Mouse (Mus musculus): ENCODE results near the gene Lsamp.

Lsamp gene

GRCm38 (mm10) chr16:40656871-40657270, 672.7 kb downstream of the Lsamp start:
- no peak for ATAC-seq (ENCODE audit: low TSS enrichment)

GRCm38 (mm10) chr16:40685531-40685930, 701.4 kb downstream of the Lsamp start:
- no peak for ATAC-seq (ENCODE audit: low TSS enrichment)

GRCm38 (mm10) chr16:40692292-40692691, 708.1 kb downstream of the Lsamp start:
- ATAC-seq (ENCODE audit: low TSS enrichment) = peak; percentile 77

DNA sequence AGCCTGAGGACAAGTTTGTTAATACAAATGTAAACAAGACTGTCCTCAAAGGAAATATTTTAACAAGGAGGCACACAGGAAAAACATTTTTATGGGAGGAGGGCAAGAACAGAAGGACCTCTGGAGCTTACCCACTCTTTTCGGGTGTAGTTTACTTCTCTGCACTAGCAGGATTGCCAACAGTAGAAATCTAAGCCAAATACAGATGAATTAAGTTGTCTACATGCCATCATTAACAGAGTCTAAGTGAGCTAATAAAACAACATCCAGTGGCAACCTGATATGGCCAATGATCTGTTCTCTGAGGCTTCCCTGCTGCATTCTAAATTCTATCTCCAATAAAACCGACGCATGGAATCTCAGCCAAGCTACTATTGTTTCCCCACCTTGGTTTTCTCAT, 713.1 kb downstream of the Lsamp start:
- ATAC-seq (ENCODE audit: low TSS enrichment) = no peak

DNA sequence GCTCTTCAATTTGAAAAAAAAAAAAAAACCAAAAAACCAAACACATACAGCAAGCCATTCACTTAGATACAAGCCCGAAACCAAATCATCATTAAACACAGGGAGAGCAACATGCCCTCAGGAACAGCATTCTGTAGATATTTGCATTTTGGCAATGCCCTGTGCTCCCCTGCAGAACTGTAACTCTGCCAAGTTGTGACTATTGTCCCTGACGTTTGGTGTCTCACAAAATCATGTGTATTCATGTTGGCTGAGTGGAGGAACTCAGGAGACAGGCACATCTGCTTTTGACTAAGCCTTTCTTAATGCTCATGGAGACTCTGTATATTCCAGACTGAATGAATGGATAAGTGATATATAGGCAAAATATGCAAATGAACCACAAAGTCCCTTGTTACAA, 724.4 kb downstream of the Lsamp start:
- ATAC-seq (ENCODE audit: low TSS enrichment) = no peak

- no peak for ATAC-seq (ENCODE audit: low TSS enrichment)
These were observed 725.4 kb downstream of the Lsamp start for GRCm38 (mm10) chr16:40709574-40709973.

- no peak for ATAC-seq (ENCODE audit: low TSS enrichment)
These were observed 725.9 kb downstream of the Lsamp start for GRCm38 (mm10) chr16:40710068-40710467.

- no peak for ATAC-seq (ENCODE audit: low TSS enrichment)
These were observed 726.3 kb downstream of the Lsamp start for GRCm38 (mm10) chr16:40710491-40710890.

- no peak for ATAC-seq (ENCODE audit: low TSS enrichment)
These were observed 729.6 kb downstream of the Lsamp start for GRCm38 (mm10) chr16:40713725-40714124.

DNA sequence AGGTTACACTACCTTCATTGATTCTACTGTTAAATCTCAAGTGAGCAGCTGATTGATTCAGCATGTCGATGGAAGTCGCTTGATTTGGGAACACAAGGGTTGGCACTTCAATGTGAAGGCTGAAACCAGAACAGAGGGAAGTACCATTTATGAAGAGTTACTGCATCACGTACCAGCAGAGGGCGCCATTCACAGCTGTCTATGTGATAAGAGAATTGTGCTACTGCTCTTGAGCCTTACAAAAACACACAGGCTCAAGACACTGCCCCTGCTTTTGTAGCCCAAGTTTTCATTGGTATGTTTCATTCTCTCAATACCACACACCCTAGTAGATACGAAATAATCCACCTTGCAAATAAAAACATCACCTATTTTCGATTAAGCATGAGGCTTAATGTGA, 754.9 kb downstream of the Lsamp start:
- peak; percentile 96 for ATAC-seq (ENCODE audit: low TSS enrichment)

DNA sequence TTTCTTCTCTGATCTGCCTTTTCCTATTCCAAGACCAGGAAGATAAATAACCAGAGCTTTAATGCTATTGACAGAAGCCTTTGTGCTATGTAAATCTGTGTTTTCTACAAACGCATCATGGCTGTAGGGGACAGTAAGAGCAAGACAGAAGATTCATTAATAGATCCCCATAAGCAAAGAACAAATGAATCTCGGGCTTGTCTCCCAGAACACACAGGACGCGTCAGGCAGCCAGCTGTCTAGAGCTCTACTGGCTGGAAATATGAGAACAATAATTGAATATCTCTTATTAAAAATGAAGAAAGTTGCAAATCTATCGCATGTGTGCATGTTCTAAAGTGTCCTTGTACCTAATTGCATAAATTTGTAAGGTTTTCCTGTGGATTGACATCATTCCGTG, 755.6 kb downstream of the Lsamp start:
- no peak for ATAC-seq (ENCODE audit: low TSS enrichment)

- ATAC-seq (ENCODE audit: low TSS enrichment) = no peak
These were observed 756.1 kb downstream of the Lsamp start for GRCm38 (mm10) chr16:40740273-40740672.

DNA sequence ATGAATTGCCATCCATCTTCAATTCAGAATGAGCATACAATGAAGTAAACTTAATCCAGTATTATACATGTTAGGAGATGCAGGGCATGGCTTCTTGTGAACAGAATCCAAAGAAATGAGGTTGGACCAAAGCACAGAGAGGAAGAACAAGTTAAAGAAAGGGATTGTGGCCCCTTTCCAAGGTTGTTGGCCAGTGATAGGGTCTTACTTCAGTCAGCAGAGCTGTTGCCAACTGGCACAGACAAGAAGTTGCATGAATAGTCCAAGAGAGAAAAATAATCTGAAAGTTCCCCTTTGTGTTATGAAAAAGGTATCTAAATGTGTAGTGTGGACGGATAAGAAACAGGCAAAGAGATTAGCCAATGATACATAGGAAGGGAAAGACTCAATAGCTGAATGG, 843.0 kb downstream of the Lsamp start:
- ATAC-seq (ENCODE audit: low TSS enrichment) = no peak

DNA sequence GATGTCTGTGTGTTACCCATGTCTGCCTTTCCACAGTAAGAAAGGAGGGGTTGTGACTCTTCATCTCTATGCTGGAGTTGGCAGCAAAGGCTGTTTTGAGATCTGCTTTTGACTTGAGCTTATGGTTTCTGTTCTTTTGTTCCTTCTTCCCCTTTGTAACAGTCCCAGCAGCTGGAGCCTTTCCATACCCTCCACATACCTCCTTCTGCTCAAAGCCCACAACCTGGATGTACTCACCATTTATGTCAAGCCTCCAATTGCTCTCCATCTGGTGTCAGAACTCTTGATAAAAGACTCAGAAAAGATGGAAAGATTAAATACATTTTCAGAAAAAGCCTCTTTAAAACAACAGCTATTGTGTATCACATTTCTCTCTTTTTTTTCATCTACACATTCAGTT, 847.4 kb downstream of the Lsamp start:
- no peak for ATAC-seq (ENCODE audit: low TSS enrichment)

GRCm38 (mm10) chr16:40841765-40842164, 857.6 kb downstream of the Lsamp start:
- ATAC-seq (ENCODE audit: low TSS enrichment) = no peak

GRCm38 (mm10) chr16:40866733-40867132, 882.6 kb downstream of the Lsamp start:
- peak; percentile 85 for ATAC-seq (ENCODE audit: low TSS enrichment)

GRCm38 (mm10) chr16:40878301-40878700, 894.1 kb downstream of the Lsamp start:
- 0 out of 2 replicates have a peak, but pooled peaks have one; percentile 50 for ATAC-seq (ENCODE audit: low TSS enrichment)

GRCm38 (mm10) chr16:40881942-40882341, 897.8 kb downstream of the Lsamp start:
- no peak for ATAC-seq (ENCODE audit: low TSS enrichment)

GRCm38 (mm10) chr16:40891338-40891737, 907.2 kb downstream of the Lsamp start:
- ATAC-seq (ENCODE audit: low TSS enrichment) = no peak

DNA sequence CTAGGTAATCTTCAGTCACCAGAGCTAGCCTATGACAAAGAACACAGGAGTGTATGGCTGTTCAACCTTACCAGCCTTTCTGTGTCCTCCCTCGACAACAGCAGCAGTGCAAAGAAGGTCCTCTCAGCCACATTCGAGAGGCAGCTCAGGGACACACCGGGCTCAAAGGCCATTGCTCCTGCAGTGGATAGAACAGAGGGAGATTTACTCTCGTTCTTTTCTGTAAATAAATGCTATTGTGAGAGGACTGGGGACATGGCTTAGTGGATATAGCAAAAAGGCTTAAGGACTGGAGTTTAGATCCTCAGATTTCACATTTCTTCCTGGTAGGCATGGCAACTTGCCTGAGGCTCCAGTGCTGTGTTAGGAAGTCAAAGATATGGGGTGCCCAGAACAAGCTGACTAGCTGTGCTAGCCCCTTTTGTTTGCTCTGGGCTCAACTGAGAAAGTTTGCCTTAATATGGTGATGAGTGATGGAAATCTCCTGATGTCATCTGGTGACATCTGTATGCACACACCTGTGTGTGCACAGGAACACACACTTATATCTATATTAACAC, 913.7 kb downstream of the Lsamp start:
- ATAC-seq (ENCODE audit: low TSS enrichment) = no peak

GRCm38 (mm10) chr16:40907892-40908291, 923.7 kb downstream of the Lsamp start:
- ATAC-seq (ENCODE audit: low TSS enrichment) = no peak

DNA sequence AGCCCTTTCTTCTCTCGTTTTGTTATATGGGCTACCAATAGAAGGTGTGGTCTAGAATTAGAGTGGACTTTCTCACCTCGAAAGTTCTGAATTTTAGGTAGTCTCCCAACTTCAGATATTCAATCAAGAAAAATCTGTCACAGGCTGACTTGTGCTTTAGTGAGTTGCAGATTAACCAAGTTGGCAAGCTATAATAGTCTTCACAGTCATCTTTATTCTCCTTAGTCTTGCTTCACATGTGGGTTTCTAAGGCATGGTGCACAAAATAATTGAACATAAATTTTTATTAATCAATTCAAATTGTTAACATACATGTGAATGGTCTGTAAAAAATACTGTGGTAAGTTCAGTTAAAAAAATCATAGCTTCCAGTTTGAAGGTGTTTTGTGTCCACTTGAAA, 930.0 kb downstream of the Lsamp start:
- no peak for ATAC-seq (ENCODE audit: low TSS enrichment)

DNA sequence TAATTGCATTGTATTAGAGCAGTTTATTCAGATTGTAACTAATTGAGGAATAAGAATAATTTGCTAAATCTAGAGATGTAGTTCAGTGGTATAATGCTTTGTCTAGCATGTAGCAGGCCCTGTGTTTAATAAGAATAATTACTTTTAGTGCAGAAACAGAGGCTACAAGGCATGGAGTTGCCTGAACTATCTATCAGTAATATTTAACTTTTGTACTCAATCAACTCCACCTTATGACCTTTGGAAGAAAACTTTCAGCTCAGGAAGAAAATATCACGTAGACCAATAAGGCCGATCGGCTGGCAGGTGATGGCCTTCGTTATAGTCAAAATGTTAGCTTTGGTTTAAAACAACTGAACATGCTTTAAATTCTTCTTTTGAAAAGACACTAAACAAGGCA, 946.4 kb downstream of the Lsamp start:
- no peak for ATAC-seq (ENCODE audit: low TSS enrichment)

- peak; percentile 69 for ATAC-seq (ENCODE audit: low TSS enrichment)
These were observed 958.1 kb downstream of the Lsamp start for GRCm38 (mm10) chr16:40942266-40942665.
